Mouse (Mus musculus): ENCODE measurements at regions not wholly inside any gene's neighbourhood (a gene's known extent, or its start where the extent isn't known, plus 50 kb on each side); places are given as distances from the start of the nearest gene placed in this dataset.

DNA sequence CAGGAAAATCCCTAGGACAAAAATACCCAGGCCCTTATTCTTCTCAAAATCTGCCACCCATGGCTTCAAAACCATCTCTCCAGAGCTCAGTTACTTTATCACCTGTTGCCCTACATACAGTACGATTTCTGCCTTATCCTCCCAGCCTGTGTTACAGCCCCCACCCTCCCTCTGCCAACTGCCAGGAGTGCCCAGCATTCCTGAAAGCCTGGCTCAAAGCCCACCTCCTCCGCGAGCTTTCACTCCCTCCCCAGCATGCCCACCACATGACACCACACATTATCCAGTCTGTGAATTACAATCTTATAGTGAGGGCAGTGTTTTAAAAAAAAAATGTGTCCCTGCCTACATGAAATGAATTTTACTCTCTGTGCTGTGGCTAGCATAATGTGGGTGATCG, 320.3 kb upstream of the Slc24a5 start:
- TF ChIP-seq EP300 (IDR thresholded peaks at IDR 0.05; ENCODE audit: insufficient read depth, low read depth, low read length) (no peak), CTCF (IDR thresholded peaks at IDR 0.05) (no peak), POLR2A (IDR thresholded peaks at IDR 0.05; ENCODE audit: insufficient read depth, low read depth, low read length) (no peak)
- no peak overlapping the region for H3K4me3 ChIP-seq
- H3K36me3 ChIP-seq (ENCODE audit: control insufficient read depth, insufficient read depth, low read length) = no peaks in the 10 kb centered on the region
- peak; percentile 44 to 55 for DNase-seq
- 52% methylated on average over 4 of the region's 4 CpGs for WGBS
- intact Hi-C loops (cut with DNase I) = no loop called here
- no peak overlapping the region for H3K9ac ChIP-seq (ENCODE audit: low read depth, low read length)
- no peaks in the 10 kb centered on the region for H3K27me3 ChIP-seq (ENCODE audit: control insufficient read depth, insufficient read depth, low read length)
- no peaks in the 10 kb centered on the region for H3K79me2 ChIP-seq (replicated peaks; ENCODE audit: control insufficient read depth, insufficient read depth, low read length)
- H3K27ac ChIP-seq = no peak overlapping the region; the same call in 1 of the 2 replicates
- H3K4me1 ChIP-seq (ENCODE audit: control insufficient read depth, insufficient read depth, low read length) = no peaks in the 10 kb centered on the region; the same call in 1 of the 2 replicates

DNA sequence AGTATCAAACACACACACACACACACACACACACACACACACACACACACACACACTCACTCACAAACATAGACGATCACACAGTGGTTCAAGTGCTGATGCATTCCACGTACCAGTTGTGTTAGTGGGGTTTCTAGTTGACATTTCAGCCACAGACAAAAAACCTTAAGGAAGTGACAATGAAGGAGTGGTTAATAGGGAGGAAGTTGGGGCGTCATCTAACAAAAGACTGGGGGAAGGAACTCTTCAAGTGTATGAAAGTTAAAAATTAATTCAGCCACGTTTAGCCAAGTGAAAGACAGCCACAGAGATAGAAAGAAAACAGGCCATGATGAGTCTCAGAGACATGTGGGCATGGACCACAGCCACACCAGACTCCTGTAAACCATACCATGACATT, 316.1 kb upstream of the Slc24a5 start:
- no peaks in the 10 kb centered on the region for H3K79me2 ChIP-seq (replicated peaks; ENCODE audit: control insufficient read depth, insufficient read depth, low read length)
- H3K4me1 ChIP-seq (ENCODE audit: control insufficient read depth, insufficient read depth, low read length) = no peaks in the 10 kb centered on the region
- intact Hi-C loops (cut with DNase I) = no loop called here
- H3K27me3 ChIP-seq (ENCODE audit: control insufficient read depth, insufficient read depth, low read length) = no peaks in the 10 kb centered on the region
- no peak overlapping the region for H3K9ac ChIP-seq (ENCODE audit: low read depth, low read length)
- H3K4me3 ChIP-seq = no peak overlapping the region
- TF ChIP-seq EP300 (IDR thresholded peaks at IDR 0.05; ENCODE audit: insufficient read depth, low read depth, low read length) (no peak), POLR2A (IDR thresholded peaks at IDR 0.05; ENCODE audit: insufficient read depth, low read depth, low read length) (no peak), CTCF (IDR thresholded peaks at IDR 0.05) (no peak)
- no peaks in the 10 kb centered on the region for H3K36me3 ChIP-seq (ENCODE audit: control insufficient read depth, insufficient read depth, low read length)
- no peak overlapping the region for H3K27ac ChIP-seq
- no peak for DNase-seq
- WGBS = 55% methylated on average over 4 of the region's 4 CpGs

DNA sequence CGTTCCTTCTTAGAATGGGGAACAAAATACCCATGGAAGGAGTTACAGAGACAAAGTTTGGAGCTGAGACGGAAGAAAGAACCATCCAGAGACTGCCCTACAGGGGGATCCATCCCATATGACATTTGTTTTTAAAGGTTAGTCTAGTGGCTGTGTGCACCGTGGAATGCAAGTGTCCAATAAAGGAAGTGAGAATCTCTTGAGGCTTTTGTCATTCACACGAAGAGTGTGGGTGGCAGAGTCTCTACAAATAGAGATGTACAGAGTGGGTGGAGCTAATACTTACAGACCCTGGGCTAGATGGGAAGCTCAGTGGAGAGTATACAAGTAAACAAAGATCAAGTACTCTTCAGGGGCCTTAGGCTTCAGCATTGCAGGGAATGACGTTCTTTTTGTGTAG, 314.2 kb upstream of the Slc24a5 start:
- Histone ChIP-seq H3K4me3 (no peak overlapping the region), H3K4me1 (ENCODE audit: control insufficient read depth, insufficient read depth, low read length) (no peaks in the 10 kb centered on the region), H3K27ac (no peak overlapping the region), H3K36me3 (ENCODE audit: control insufficient read depth, insufficient read depth, low read length) (no peaks in the 10 kb centered on the region), H3K27me3 (ENCODE audit: control insufficient read depth, insufficient read depth, low read length) (no peaks in the 10 kb centered on the region), H3K9ac (ENCODE audit: low read depth, low read length) (no peak overlapping the region), H3K79me2 (replicated peaks; ENCODE audit: control insufficient read depth, insufficient read depth, low read length) (no peaks in the 10 kb centered on the region)
- no peak for DNase-seq
- TF ChIP-seq EP300 (IDR thresholded peaks at IDR 0.05; ENCODE audit: insufficient read depth, low read depth, low read length) (no peak), CTCF (IDR thresholded peaks at IDR 0.05) (no peak), POLR2A (IDR thresholded peaks at IDR 0.05; ENCODE audit: insufficient read depth, low read depth, low read length) (no peak)
- 66% methylated on average over 5 of the region's 5 CpGs for WGBS
- intact Hi-C loops (cut with DNase I) = no loop called here

DNA sequence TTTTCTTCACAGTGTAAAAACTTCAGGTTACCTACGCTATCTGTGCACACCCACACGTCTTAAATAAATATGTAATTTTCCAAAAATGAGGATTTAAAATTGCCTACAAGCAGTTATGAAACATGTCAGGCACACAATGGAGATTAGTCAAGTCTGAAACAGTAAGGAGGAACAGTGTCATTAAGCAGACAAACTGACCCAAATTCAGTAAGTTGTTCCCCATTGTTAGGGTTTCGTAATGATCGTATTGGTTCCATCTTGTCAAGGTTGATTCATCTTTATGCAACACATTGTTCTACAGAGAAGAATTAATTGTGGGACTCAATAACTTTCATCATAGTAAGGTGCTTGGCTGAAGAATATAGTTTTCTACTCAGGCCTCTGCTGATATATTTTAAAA, 312.7 kb upstream of the Slc24a5 start:
- Histone ChIP-seq H3K4me1 (ENCODE audit: control insufficient read depth, insufficient read depth, low read length) (no peaks in the 10 kb centered on the region), H3K79me2 (replicated peaks; ENCODE audit: control insufficient read depth, insufficient read depth, low read length) (no peaks in the 10 kb centered on the region), H3K4me3 (no peak overlapping the region), H3K27ac (no peak overlapping the region), H3K36me3 (ENCODE audit: control insufficient read depth, insufficient read depth, low read length) (no peaks in the 10 kb centered on the region), H3K27me3 (ENCODE audit: control insufficient read depth, insufficient read depth, low read length) (no peaks in the 10 kb centered on the region), H3K9ac (ENCODE audit: low read depth, low read length) (no peak overlapping the region)
- TF ChIP-seq CTCF (IDR thresholded peaks at IDR 0.05) = no peak
- TF ChIP-seq POLR2A (IDR thresholded peaks at IDR 0.05; ENCODE audit: insufficient read depth, low read depth, low read length) = no peak
- TF ChIP-seq EP300 (IDR thresholded peaks at IDR 0.05; ENCODE audit: insufficient read depth, low read depth, low read length) = no peak
- 96% methylated on average over 4 of the region's 4 CpGs for WGBS
- DNase-seq = no peak
- intact Hi-C loops (cut with DNase I) = no loop called here

- Histone ChIP-seq H3K27ac (no peak overlapping the region), H3K4me1 (ENCODE audit: control insufficient read depth, insufficient read depth, low read length) (no peaks in the 10 kb centered on the region), H3K79me2 (replicated peaks; ENCODE audit: control insufficient read depth, insufficient read depth, low read length) (no peaks in the 10 kb centered on the region), H3K36me3 (ENCODE audit: control insufficient read depth, insufficient read depth, low read length) (no peaks in the 10 kb centered on the region), H3K4me3 (no peak overlapping the region), H3K27me3 (ENCODE audit: control insufficient read depth, insufficient read depth, low read length) (no peaks in the 10 kb centered on the region), H3K9ac (ENCODE audit: low read depth, low read length) (no peak overlapping the region)
- WGBS = 93% methylated on average over 2 of the region's 2 CpGs
- no peak for DNase-seq
- intact Hi-C loops (cut with DNase I) = no loop called here
- TF ChIP-seq CTCF (IDR thresholded peaks at IDR 0.05) = no peak
- TF ChIP-seq POLR2A (IDR thresholded peaks at IDR 0.05; ENCODE audit: insufficient read depth, low read depth, low read length) = no peak
- TF ChIP-seq EP300 (IDR thresholded peaks at IDR 0.05; ENCODE audit: insufficient read depth, low read depth, low read length) = no peak
Observed at GRCm38 (mm10) chr2:124758992-124759391, 308.9 kb upstream of the Slc24a5 start.

DNA sequence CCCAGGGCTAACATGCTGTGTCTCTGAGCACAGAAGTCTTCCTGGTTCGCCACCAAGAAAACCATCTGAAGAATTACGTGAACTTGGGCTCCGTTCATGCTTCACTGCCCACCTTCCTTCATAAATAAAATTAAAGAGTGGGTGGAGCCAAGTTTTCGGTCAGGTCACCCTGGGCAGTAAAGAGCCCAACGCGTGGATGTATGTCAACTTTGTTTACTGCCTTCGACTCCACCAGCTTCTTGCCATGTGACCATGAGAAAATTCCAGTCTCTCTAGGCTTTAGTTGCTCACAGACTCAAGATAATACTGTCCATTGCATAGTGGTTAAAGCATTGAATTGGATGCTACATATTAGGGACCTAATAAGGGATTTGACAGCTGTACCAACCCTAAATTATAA, 304.3 kb upstream of the Slc24a5 start:
- WGBS = 96% methylated on average over 7 of the region's 7 CpGs

More for the DNA sequence above, 304.3 kb upstream of the Slc24a5 start:
- no peaks in the 10 kb centered on the region for H3K27me3 ChIP-seq (ENCODE audit: control insufficient read depth, insufficient read depth, low read length)
- no peaks in the 10 kb centered on the region for H3K79me2 ChIP-seq (replicated peaks; ENCODE audit: control insufficient read depth, insufficient read depth, low read length)
- H3K4me1 ChIP-seq (ENCODE audit: control insufficient read depth, insufficient read depth, low read length) = no peaks in the 10 kb centered on the region
- no peak for TF ChIP-seq CTCF (IDR thresholded peaks at IDR 0.05)
- no peak for TF ChIP-seq POLR2A (IDR thresholded peaks at IDR 0.05; ENCODE audit: insufficient read depth, low read depth, low read length)
- H3K27ac ChIP-seq = no peak overlapping the region
- H3K4me3 ChIP-seq = no peak overlapping the region
- H3K9ac ChIP-seq (ENCODE audit: low read depth, low read length) = no peak overlapping the region
- no peak for DNase-seq
- no peaks in the 10 kb centered on the region for H3K36me3 ChIP-seq (ENCODE audit: control insufficient read depth, insufficient read depth, low read length)
- intact Hi-C loops (cut with DNase I) = no loop called here
